Mouse (Mus musculus) spleen, adult 2 months (tissue): ENCODE data around the gene Samd10.

Experiments
- CTCF ChIP-seq: fragments of 200-500 bp; IDR thresholded peaks from 2 replicates; pipeline ENCODE4 v1.5.1; 2011; ENCODE audit warnings: mild to moderate bottlenecking, inconsistent platforms; ENCODE audit not compliant: insufficient read depth, insufficient read length, insufficient replicate concordance; ENCODE audit errors: extremely low read depth
- POLR2A ChIP-seq: fragments of 200-500 bp; IDR thresholded peaks from 2 replicates; pipeline ENCODE4 v1.6.1; 2011; ENCODE audit warnings: low read depth, low read length, inconsistent platforms

GRCm38 (mm10) chr2:181570375-181570774 is 28.6 kb downstream of the Samd10 start:
- TF ChIP-seq CTCF (no peak), POLR2A (no peak)
